Mouse (Mus musculus): Measurements from ENCODE around the gene Prrc2a.

GRCm38 (mm10) chr17:35158850-35159593, 5.7 kb downstream of the Prrc2a start:
- TF ChIP-seq CTCF (IDR thresholded peaks at IDR 0.05; ENCODE audit: extremely low read depth, insufficient read depth, low read length) (no peak), POLR2A (IDR thresholded peaks at IDR 0.05; ENCODE audit: extremely low read depth, insufficient read depth, low read length) (no peak)
